Mouse (Mus musculus) C2C12 (cell line): Measurements from ENCODE around the gene Mansc1. TPM values are rescaled to one million over a fixed set of nuclear protein-coding genes. Genes with fewer than 3 reads are reported as not detected.
A peak's percentile ranks its signal among the peaks of the same experiment; 100 is the strongest.

Experiments used
- H3K27me3 ChIP-seq: one replicate; pipeline ENCODE4 v1.6.1; 2011; ENCODE audit not compliant: control insufficient read depth, insufficient read depth, insufficient read length
- H3K36me3 ChIP-seq: one replicate; pipeline ENCODE4 v1.6.1; 2011; ENCODE audit not compliant: control insufficient read depth, insufficient read depth
- H3K4me3 ChIP-seq: one replicate; pipeline ENCODE4 v1.5.1; 2011; ENCODE audit warnings: mild to moderate bottlenecking, control low read depth; ENCODE audit not compliant: poor library complexity, insufficient read depth, severe bottlenecking
- H3K79me2 ChIP-seq: one replicate; pipeline ENCODE4 v1.6.1; 2011; ENCODE audit not compliant: control insufficient read depth, insufficient read depth
- H3K79me3 ChIP-seq: one replicate; pipeline ENCODE4 v1.6.1; 2011; ENCODE audit warnings: low read depth, control low read depth
- H3ac ChIP-seq: one replicate; pipeline ENCODE3; 2011; ENCODE audit warnings: low read depth; ENCODE audit not compliant: control insufficient read depth, insufficient read length
- CEBPB ChIP-seq: IDR thresholded peaks from one replicate; pipeline ENCODE4 v1.6.1; 2011; ENCODE audit warnings: low read depth, mild to moderate bottlenecking, control low read depth, moderate library complexity
- CTCF ChIP-seq: IDR thresholded peaks from one replicate; pipeline ENCODE4 v1.5.1; 2011; ENCODE audit not compliant: control insufficient read depth, insufficient read depth, insufficient read length
- FOSL1 ChIP-seq: IDR thresholded peaks from one replicate; pipeline ENCODE4 v1.8.0; 2011; ENCODE audit warnings: mild to moderate bottlenecking, low read length; ENCODE audit not compliant: poor library complexity, insufficient read depth, severe bottlenecking
- MAX ChIP-seq: IDR thresholded peaks from one replicate; pipeline ENCODE4 v1.6.1; 2011; ENCODE audit warnings: mild to moderate bottlenecking, control low read depth
- MYOD1 ChIP-seq: IDR thresholded peaks from one replicate; pipeline ENCODE4 v1.6.1; 2011; ENCODE audit warnings: low read depth; ENCODE audit not compliant: control insufficient read depth, insufficient read length
- MYOG ChIP-seq: IDR thresholded peaks from one replicate; pipeline ENCODE4 v1.6.1; 2011; ENCODE audit not compliant: control insufficient read depth, insufficient read length; ENCODE audit errors: extremely low read depth
- USF1 ChIP-seq: IDR thresholded peaks from one replicate; pipeline ENCODE4 v1.6.1; 2011; ENCODE audit warnings: low read depth, mild to moderate bottlenecking, control low read depth, moderate library complexity
- polyA plus RNA-seq: library from polyadenylated mRNA; unstranded; fragments of >200 nt; fragmentation: generic; extraction: Trizol; gene quantifications from one replicate; pipeline ENCODE4 v1.2.1, GENCODE M21; 2012; ENCODE audit warnings: missing spikeins

Gene Mansc1
- polyA plus RNA-seq, 1 experiment, result not detected

DNA sequence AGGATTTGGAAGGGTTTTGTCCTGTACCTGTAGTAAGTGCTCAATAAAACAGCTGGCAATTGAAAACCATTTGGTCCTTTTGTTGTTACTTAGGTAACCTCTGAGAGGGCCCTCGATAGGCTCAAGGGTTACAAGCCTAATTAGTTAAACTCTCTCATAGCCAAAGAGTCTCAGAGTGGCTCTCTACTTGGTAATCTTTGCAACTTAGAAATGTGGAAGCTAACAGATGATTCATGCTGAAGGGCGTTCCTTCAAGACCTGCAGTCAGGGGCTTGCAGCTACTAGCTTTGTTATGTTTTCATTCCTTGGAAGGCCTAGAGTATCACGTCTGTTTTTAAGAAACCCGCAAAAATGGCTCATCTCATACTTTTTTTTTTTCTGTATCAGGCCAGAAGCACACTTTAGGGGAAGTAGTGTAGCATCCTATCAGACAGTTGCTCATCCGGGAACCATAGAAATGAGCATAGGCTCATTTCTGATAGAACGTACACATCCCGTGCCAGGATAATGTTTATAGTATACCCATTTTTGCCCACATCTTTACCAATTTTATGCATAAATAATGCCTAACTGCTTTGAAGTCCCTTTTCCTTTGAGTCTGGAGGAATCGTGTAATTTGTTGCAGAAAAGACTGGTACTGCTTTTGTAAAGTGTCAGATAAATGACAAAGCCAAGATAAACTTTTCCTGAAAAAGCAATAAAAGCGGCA lies 9.6 kb upstream of the Mansc1 start:
- no peaks in the 10 kb centered on the region for H3K27me3 ChIP-seq
- no peaks in the 10 kb centered on the region for H3K79me3 ChIP-seq
- no peaks in the 10 kb centered on the region for H3K79me2 ChIP-seq
- TF ChIP-seq CTCF, result no peak
- TF ChIP-seq MYOD1, result no peak
- TF ChIP-seq MAX, result no peak
- TF ChIP-seq USF1, result no peak
- no peak overlapping the region for H3ac ChIP-seq
- H3K4me3 ChIP-seq, result peak overlapping the region; percentile 51
- no peaks in the 10 kb centered on the region for H3K36me3 ChIP-seq

DNA sequence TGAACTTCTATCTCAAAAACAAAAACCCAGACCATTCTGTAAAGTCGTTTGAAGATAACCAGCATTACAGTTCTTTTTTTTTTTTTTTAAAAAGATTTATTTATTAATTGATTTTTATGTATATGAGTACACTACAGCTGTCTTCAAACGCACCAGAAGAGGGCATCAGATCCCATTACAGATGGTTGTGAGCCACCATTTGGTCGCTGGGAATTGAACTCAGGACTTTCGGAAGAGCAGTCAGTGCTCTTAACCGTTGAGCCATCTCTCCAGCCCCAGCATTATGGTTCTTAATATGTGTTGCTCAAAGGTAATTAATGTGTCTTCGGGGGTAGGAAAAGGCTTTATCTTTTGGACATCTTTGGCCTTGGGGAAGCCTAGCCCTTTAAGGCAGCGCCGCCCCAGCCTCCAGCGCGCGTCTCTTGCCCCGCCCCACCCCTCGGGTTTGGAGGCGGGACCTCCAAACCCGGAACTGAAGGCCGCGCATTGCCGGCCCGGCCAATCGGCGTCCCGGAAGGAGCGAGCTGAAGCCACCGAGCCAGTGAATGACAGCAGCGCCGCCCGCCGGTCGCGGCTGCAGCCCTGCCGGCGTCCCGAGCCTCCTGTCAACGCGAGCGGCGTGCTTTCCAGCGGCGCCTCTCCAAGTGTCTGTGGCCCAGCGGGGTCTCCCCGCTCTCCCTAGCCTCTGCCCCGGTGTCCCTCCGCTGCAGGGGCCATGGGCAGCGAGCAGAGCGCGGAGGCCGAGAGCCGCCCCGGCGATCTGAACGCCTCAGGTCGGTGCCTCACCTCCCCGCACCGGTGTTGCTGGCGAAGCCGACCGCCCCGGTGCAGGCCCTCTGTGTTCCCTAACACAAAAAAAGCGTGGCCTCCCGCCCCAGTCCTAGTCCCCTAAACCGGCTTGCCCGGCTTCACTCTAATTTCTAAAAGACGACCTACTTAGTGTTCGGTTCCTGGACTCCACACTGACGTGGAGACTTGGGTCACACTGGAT lies 8.5 kb upstream of the Mansc1 start:
- H3K36me3 ChIP-seq, result no peaks in the 10 kb centered on the region
- no peaks in the 10 kb centered on the region for H3K79me3 ChIP-seq
- no peak for TF ChIP-seq FOSL1
- TF ChIP-seq MYOG, result no peak
- no peak for TF ChIP-seq USF1
- peak; percentile 94 for TF ChIP-seq CTCF
- no peak for TF ChIP-seq MAX
- no peak for TF ChIP-seq MYOD1
- peak overlapping the region; percentile 51 for H3K4me3 ChIP-seq
- no peaks in the 10 kb centered on the region for H3K27me3 ChIP-seq
- H3K79me2 ChIP-seq, result no peaks in the 10 kb centered on the region
- H3ac ChIP-seq, result peak overlapping the region; percentile 98

DNA sequence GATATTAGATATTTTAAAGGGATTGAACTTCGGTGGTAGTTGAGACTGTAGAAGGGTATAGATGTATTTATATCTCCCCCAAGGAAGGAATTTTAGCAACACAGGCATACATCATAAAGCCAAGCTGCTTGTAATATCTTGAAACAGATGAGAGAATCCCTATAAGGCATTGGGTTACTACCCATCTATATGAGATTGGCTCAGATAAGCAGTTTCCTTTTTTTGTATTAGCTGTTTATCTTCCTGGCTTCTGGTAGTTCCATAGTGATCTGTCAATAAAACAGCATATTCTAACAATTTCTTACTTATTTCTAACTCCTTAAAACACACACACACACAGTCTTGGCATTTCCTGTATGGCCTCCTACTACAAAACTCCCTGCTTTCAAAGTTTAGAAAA lies 7.6 kb upstream of the Mansc1 start:
- no peak overlapping the region for H3K4me3 ChIP-seq
- H3ac ChIP-seq, result no peak overlapping the region
- H3K79me2 ChIP-seq, result no peaks in the 10 kb centered on the region
- no peaks in the 10 kb centered on the region for H3K79me3 ChIP-seq
- TF ChIP-seq MYOD1 (no peak), MAX (no peak), FOSL1 (no peak)
- no peaks in the 10 kb centered on the region for H3K36me3 ChIP-seq
- no peaks in the 10 kb centered on the region for H3K27me3 ChIP-seq

- Histone ChIP-seq H3ac (no peak within 1 kb of the TSS), H3K36me3 (no peaks in the 10 kb centered on the region), H3K79me2 (no peaks in the 10 kb centered on the region), H3K4me3 (no peak within 1 kb of the TSS), H3K79me3 (no peaks in the 10 kb centered on the region), H3K27me3 (no peaks in the 10 kb centered on the region)
- no peak for TF ChIP-seq FOSL1
- no peak for TF ChIP-seq CEBPB
- TF ChIP-seq MAX, result no peak
- TF ChIP-seq MYOG, result no peak
- TF ChIP-seq MYOD1, result no peak
- no peak for TF ChIP-seq USF1
Observed at GRCm38 (mm10) chr6:134639210-134639609, 6.9 kb upstream of the Mansc1 start, which contains the start of gene Borcs5. Gene Borcs5 (plus strand): TSS chr6:134639510.

- no peak for TF ChIP-seq MAX
- TF ChIP-seq CEBPB, result no peak
- TF ChIP-seq CTCF, result no peak
- TF ChIP-seq USF1, result no peak
- no peak for TF ChIP-seq MYOG
- TF ChIP-seq FOSL1, result no peak
- TF ChIP-seq MYOD1, result no peak
Observed at GRCm38 (mm10) chr6:134636476-134636875, 4.2 kb upstream of the Mansc1 start.

GRCm38 (mm10) chr6:134633553-134633952 lies 1.3 kb upstream of the Mansc1 start:
- Histone ChIP-seq H3K4me3 (no peak overlapping the region), H3K79me3 (no peaks in the 10 kb centered on the region), H3K36me3 (no peaks in the 10 kb centered on the region), H3ac (no peak overlapping the region), H3K27me3 (peaks cover 3% of the 10 kb centered on the region), H3K79me2 (no peaks in the 10 kb centered on the region)
- TF ChIP-seq USF1, result no peak
- TF ChIP-seq MAX, result no peak
- no peak for TF ChIP-seq MYOD1
- no peak for TF ChIP-seq MYOG
- no peak for TF ChIP-seq FOSL1

More at GRCm38 (mm10) chr6:134636476-134636875, 4.2 kb upstream of the Mansc1 start:
- Histone ChIP-seq H3K79me3 (no peaks in the 10 kb centered on the region), H3K27me3 (no peaks in the 10 kb centered on the region), H3ac (no peak overlapping the region), H3K4me3 (no peak overlapping the region), H3K36me3 (no peaks in the 10 kb centered on the region), H3K79me2 (no peaks in the 10 kb centered on the region)
